Mouse (Mus musculus): ENCODE measurements around the gene Tnks1bp1.

GRCm38 (mm10) chr2:85049277-85049676 is 1.5 kb downstream of the Tnks1bp1 start:
- TF ChIP-seq POLR2A (IDR thresholded peaks at IDR 0.05; ENCODE audit: borderline replicate concordance, control insufficient read depth, low read depth, low read length) (no peak), CTCF (IDR thresholded peaks at IDR 0.05; ENCODE audit: control insufficient read depth, insufficient read depth, low read length) (no peak)
